Mouse (Mus musculus) limb, embryonic 11.5 days (tissue): ENCODE data around the gene Nelfa. TPM values are rescaled to one million over a fixed set of nuclear protein-coding genes. Genes with fewer than 3 reads are reported as not detected.
"Not testable (repeated sequence)": the region's sequence is repeated elsewhere in the genome, so short reads cannot be mapped to it uniquely, and the experiment has no call there.

Experiments
- ATAC-seq: fragments of 200-750 bp; cut with Nextera tagmentation; 2 replicates; pipeline ENCODE4 v1.8.0; 2017; ENCODE audit warnings: low read depth; ENCODE audit not compliant: insufficient number of reproducible peaks, low FRiP score, low TSS enrichment
- DNase-seq: peaks from one replicate; pipeline ENCODE4 v3.0.0-alpha.2; 2015; ENCODE audit warnings: low spot score
- H3K27ac ChIP-seq: fragments of 300-500 bp; sonication (generic); replicated peaks from 2 replicates; pipeline ENCODE4 v1.5.1; 2014; ENCODE audit warnings: low read depth, mild to moderate bottlenecking, low read length
- H3K27me3 ChIP-seq: fragments of 300-500 bp; sonication (generic); 2 replicates; pipeline ENCODE4 v1.6.1; 2014; ENCODE audit warnings: mild to moderate bottlenecking, low read length, mixed read lengths; ENCODE audit not compliant: control insufficient read depth, insufficient read depth
- H3K36me3 ChIP-seq: fragments of 300-500 bp; sonication (generic); 2 replicates; pipeline ENCODE4 v1.6.1; 2014; ENCODE audit warnings: mild to moderate bottlenecking, low read length, moderate library complexity, mixed read lengths; ENCODE audit not compliant: control insufficient read depth, insufficient read depth
- H3K4me1 ChIP-seq: fragments of 300-500 bp; sonication (generic); 2 replicates; pipeline ENCODE4 v1.6.1; 2014; ENCODE audit warnings: low read length, mixed read lengths; ENCODE audit not compliant: control insufficient read depth, insufficient read depth
- H3K4me2 ChIP-seq: fragments of 300-500 bp; sonication (generic); 2 replicates; pipeline ENCODE4 v1.6.1; 2014; ENCODE audit warnings: low read depth, mild to moderate bottlenecking, moderate library complexity; ENCODE audit not compliant: severe bottlenecking
- H3K4me3 ChIP-seq: fragments of 300-500 bp; sonication (generic); 2 replicates; pipeline ENCODE4 v1.5.1; 2014; ENCODE audit warnings: low read depth, low read length
- H3K9ac ChIP-seq: fragments of 300-500 bp; sonication (generic); 2 replicates; pipeline ENCODE4 v1.6.1; 2014; ENCODE audit warnings: mild to moderate bottlenecking, low read length
- H3K9me3 ChIP-seq: fragments of 300-500 bp; sonication (generic); 2 replicates; pipeline ENCODE4 v1.6.1; 2016; ENCODE audit warnings: low read length; ENCODE audit not compliant: control insufficient read depth
- WGBS: fragments of 180-500 bp; shearing (Covaris S2); extraction: QIAGEN DNeasy Blood & Tissue Kit; methylation state at CpG from one replicate; pipeline ENCODE4 v1.1.7; 2014; 5-methylcytosine and 5-hydroxymethylcytosine counted together
- polyA plus RNA-seq: library from polyadenylated mRNA; unstranded; fragments of >200 nt; fragmentation: Nextera tagmentation; extraction: Ambion mirVana; gene quantifications from 2 replicates; pipeline ENCODE4 v1.2.1, GENCODE M21; 2014

The Nelfa gene
- polyA plus RNA-seq, 1 experiment from 2014 or later = 71.0 TPM

- Histone ChIP-seq H3K27ac (no peak overlapping the region), H3K4me2 (no peak overlapping the region), H3K9ac (no peak overlapping the region), H3K27me3 (no peaks in the 10 kb centered on the region), H3K36me3 (peaks cover 6% of the 10 kb centered on the region; the same call in 1 of the 2 replicates), H3K4me3 (no peak overlapping the region), H3K4me1 (0 out of 2 replicates have a peak, but pooled peaks cover 8% of the 10 kb centered on the region), H3K9me3 (no peaks in the 10 kb centered on the region)
- no peak for ATAC-seq
- WGBS = 80% methylated on average over 2 of the region's 2 CpGs
- no peak for DNase-seq
Observed at GRCm38 (mm10) chr5:33932413-33932812, 3.8 kb downstream of the Nelfa start.

GRCm38 (mm10) chr5:33926170-33926569 is 10.0 kb downstream of the Nelfa start:
- H3K4me2 ChIP-seq = no peak overlapping the region
- H3K27ac ChIP-seq = no peak overlapping the region
- peaks cover 14% of the 10 kb centered on the region; the same call in 1 of the 2 replicates for H3K36me3 ChIP-seq
- no peak for DNase-seq
- H3K9ac ChIP-seq = no peak overlapping the region
- H3K9me3 ChIP-seq = no peaks in the 10 kb centered on the region
- ATAC-seq = no peak
- no peak overlapping the region for H3K4me3 ChIP-seq
- H3K4me1 ChIP-seq = no peaks in the 10 kb centered on the region
- H3K27me3 ChIP-seq = no peaks in the 10 kb centered on the region

GRCm38 (mm10) chr5:33922566-33922965 is 13.6 kb downstream of the Nelfa start:
- Histone ChIP-seq H3K9ac (no peak overlapping the region), H3K4me3 (no peak overlapping the region), H3K4me1 (no peaks in the 10 kb centered on the region), H3K36me3 (peaks cover 24% of the 10 kb centered on the region), H3K9me3 (no peaks in the 10 kb centered on the region), H3K27ac (no peak overlapping the region), H3K27me3 (no peaks in the 10 kb centered on the region), H3K4me2 (no peak overlapping the region)
- DNase-seq = no peak
- ATAC-seq = no peak
- WGBS = 39% methylated on average over 2 of the region's 2 CpGs

GRCm38 (mm10) chr5:33921486-33922235 is 14.6 kb downstream of the Nelfa start:
- H3K4me1 ChIP-seq = no peaks in the 10 kb centered on the region
- H3K27ac ChIP-seq = no peak overlapping the region
- H3K36me3 ChIP-seq = peaks cover 24% of the 10 kb centered on the region
- H3K9me3 ChIP-seq = no peaks in the 10 kb centered on the region
- no peak overlapping the region for H3K4me3 ChIP-seq
- WGBS = 91% methylated on average over 7 of the region's 7 CpGs
- ATAC-seq = no peak
- H3K27me3 ChIP-seq = no peaks in the 10 kb centered on the region
- no peak overlapping the region for H3K4me2 ChIP-seq
- no peak overlapping the region for H3K9ac ChIP-seq
- no peak for DNase-seq

GRCm38 (mm10) chr5:33920924-33921323 is 15.3 kb downstream of the Nelfa start:
- DNase-seq (no peak), ATAC-seq (no peak)
- H3K27me3 ChIP-seq = no peaks in the 10 kb centered on the region
- no peak overlapping the region for H3K9ac ChIP-seq
- H3K9me3 ChIP-seq = no peaks in the 10 kb centered on the region
- no peaks in the 10 kb centered on the region for H3K4me1 ChIP-seq
- peaks cover 28% of the 10 kb centered on the region for H3K36me3 ChIP-seq
- H3K4me3 ChIP-seq = no peak overlapping the region
- H3K4me2 ChIP-seq = no peak overlapping the region
- WGBS = 90% methylated on average over 4 of the region's 4 CpGs
- H3K27ac ChIP-seq = no peak overlapping the region

GRCm38 (mm10) chr5:33920037-33920436 is 16.2 kb downstream of the Nelfa start:
- Histone ChIP-seq H3K36me3 (peaks cover 31% of the 10 kb centered on the region), H3K27ac (no peak overlapping the region), H3K9ac (no peak overlapping the region), H3K4me2 (no peak overlapping the region), H3K27me3 (no peaks in the 10 kb centered on the region), H3K4me1 (no peaks in the 10 kb centered on the region), H3K9me3 (no peaks in the 10 kb centered on the region), H3K4me3 (no peak overlapping the region)
- no peak for ATAC-seq
- WGBS = 94% methylated on average over 2 of the region's 2 CpGs
- DNase-seq = no peak

GRCm38 (mm10) chr5:33919466-33919865 is 16.7 kb downstream of the Nelfa start:
- DNase-seq = no peak
- 94% methylated on average over 1 of the region's 1 CpGs for WGBS
- no peak for ATAC-seq
- Histone ChIP-seq H3K4me2 (no peak overlapping the region), H3K9me3 (no peaks in the 10 kb centered on the region), H3K4me1 (no peaks in the 10 kb centered on the region), H3K27ac (no peak overlapping the region), H3K27me3 (no peaks in the 10 kb centered on the region), H3K9ac (no peak overlapping the region), H3K36me3 (peaks cover 31% of the 10 kb centered on the region), H3K4me3 (no peak overlapping the region)

- H3K4me2 ChIP-seq, H3K9me3 ChIP-seq, ATAC-seq, H3K27me3 ChIP-seq, H3K4me3 ChIP-seq, H3K27ac ChIP-seq, H3K9ac ChIP-seq, DNase-seq, H3K4me1 ChIP-seq: not testable (repeated sequence)
- H3K36me3 ChIP-seq = peaks cover 30% of the 10 kb centered on the region
- WGBS = 95% methylated on average over 2 of the region's 2 CpGs
Observed at GRCm38 (mm10) chr5:33916616-33917015, 19.6 kb downstream of the Nelfa start.

GRCm38 (mm10) chr5:33915031-33915430 is 21.2 kb downstream of the Nelfa start:
- not testable (repeated sequence) for DNase-seq, H3K9me3 ChIP-seq, H3K9ac ChIP-seq, H3K27ac ChIP-seq, ATAC-seq, H3K27me3 ChIP-seq, H3K4me1 ChIP-seq, H3K4me2 ChIP-seq, H3K4me3 ChIP-seq
- peaks cover 17% of the 10 kb centered on the region for H3K36me3 ChIP-seq
